Mouse (Mus musculus): ENCODE data around the gene Ubr7. TPM values are rescaled to one million over a fixed set of nuclear protein-coding genes. Genes with fewer than 3 reads are reported as not detected.
A peak's percentile ranks its signal among the peaks of the same experiment; 100 is the strongest.

Gene Ubr7
- total and polyA plus RNA-seq, 3 experiments: 12.3 to 24.6 (median 22.8) TPM

DNA sequence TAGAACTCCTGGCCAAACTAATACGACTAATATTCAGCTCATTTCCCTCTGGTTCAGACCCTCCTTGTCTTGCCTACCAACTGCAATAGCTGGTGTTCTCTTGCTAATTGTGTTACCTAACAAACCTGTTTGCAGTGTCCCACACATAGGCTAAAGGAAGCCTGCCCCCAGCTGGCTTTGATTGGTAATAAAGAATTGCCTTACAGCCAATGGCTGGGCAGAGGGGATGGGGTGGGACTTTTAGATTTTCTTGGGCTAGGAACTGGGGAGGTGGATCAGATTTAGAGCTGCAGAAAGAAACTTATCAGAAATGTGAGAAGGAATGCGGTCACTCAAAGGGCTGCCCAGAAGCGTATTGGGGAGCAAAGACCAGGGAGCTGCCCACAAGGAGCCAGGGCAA is 21.7 kb downstream of the Ubr7 start:
- DNase-seq: no peak
- 57% methylated on average over 3 of the region's 3 CpGs for WGBS
- Histone ChIP-seq H3K27me3 (ENCODE audit: control insufficient read depth, insufficient read depth, low read length) (no peaks in the 10 kb centered on the region), H3K27ac (no peak overlapping the region), H3K9ac (ENCODE audit: low read depth, low read length) (no peak overlapping the region), H3K79me2 (replicated peaks; ENCODE audit: control insufficient read depth, insufficient read depth, low read length) (no peaks in the 10 kb centered on the region), H3K36me3 (ENCODE audit: control insufficient read depth, insufficient read depth, low read length) (no peaks in the 10 kb centered on the region), H3K4me3 (no peak overlapping the region), H3K4me1 (ENCODE audit: control insufficient read depth, insufficient read depth, low read length) (no peaks in the 10 kb centered on the region)
- TF ChIP-seq POLR2A (IDR thresholded peaks at IDR 0.05; ENCODE audit: insufficient read depth, low read depth, low read length) (no peak), EP300 (IDR thresholded peaks at IDR 0.05; ENCODE audit: insufficient read depth, low read depth, low read length) (no peak), CTCF (IDR thresholded peaks at IDR 0.05) (peak; percentile 44)
- intact Hi-C loops (cut with DNase I): no loop called here

- Histone ChIP-seq H3K79me2 (replicated peaks; ENCODE audit: control insufficient read depth, insufficient read depth, low read length) (no peaks in the 10 kb centered on the region), H3K36me3 (ENCODE audit: control insufficient read depth, insufficient read depth, low read length) (no peaks in the 10 kb centered on the region; the same call in 1 of the 2 replicates), H3K4me3 (no peak overlapping the region), H3K27ac (no peak overlapping the region), H3K27me3 (ENCODE audit: control insufficient read depth, insufficient read depth, low read length) (no peaks in the 10 kb centered on the region), H3K9ac (ENCODE audit: low read depth, low read length) (no peak overlapping the region), H3K4me1 (ENCODE audit: control insufficient read depth, insufficient read depth, low read length) (no peaks in the 10 kb centered on the region)
- WGBS: 86% methylated on average over 5 of the region's 5 CpGs
- intact Hi-C loops (cut with DNase I): loop anchor here (10.0 kb wide), 1 partner anchor 282 kb away; no protein-coding TSS in a partner anchor
- no peak for DNase-seq
- TF ChIP-seq CTCF (IDR thresholded peaks at IDR 0.05) (no peak), EP300 (IDR thresholded peaks at IDR 0.05; ENCODE audit: insufficient read depth, low read depth, low read length) (no peak), POLR2A (IDR thresholded peaks at IDR 0.05; ENCODE audit: insufficient read depth, low read depth, low read length) (no peak)
These were observed 25.1 kb downstream of the Ubr7 start for GRCm38 (mm10) chr12:102782841-102783240.

DNA sequence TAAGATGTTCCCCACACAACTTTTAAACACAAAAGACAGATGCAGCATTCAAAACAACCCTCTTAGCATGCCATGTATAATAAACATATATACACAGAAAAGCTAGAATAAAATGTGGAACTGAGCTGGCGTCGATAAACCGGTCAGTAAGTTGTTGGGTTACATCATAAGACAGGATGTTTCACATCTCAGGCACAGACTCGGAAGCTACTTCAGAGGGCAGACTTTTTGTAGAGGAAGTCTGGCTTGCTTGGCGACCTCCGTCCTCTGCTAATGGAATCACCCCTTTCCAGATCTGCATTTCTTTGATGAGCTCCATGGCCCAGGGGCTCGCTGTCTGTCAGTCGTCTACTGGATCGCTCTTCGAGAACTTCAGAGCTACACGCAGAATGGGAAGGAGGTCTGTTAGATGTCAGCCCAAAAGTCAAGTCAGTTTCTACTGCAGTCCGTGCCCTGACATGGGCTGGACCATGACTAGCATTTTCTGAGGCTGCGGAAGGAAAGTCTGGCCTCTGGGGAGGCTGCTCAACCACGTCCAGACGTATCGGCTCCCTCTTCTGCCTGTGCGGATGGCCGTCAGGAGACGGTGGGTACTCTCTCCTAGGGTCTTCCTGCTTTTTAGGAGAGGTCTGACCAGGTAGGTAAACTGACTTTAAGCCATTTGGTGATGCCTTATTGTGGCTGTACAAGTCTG is 27.3 kb downstream of the Ubr7 start:
- 82% methylated on average over 19 of the region's 19 CpGs for WGBS
- Histone ChIP-seq H3K27ac (no peak overlapping the region), H3K36me3 (ENCODE audit: control insufficient read depth, insufficient read depth, low read length) (no peaks in the 10 kb centered on the region; the same call in 1 of the 2 replicates), H3K9ac (ENCODE audit: low read depth, low read length) (no peak overlapping the region), H3K27me3 (ENCODE audit: control insufficient read depth, insufficient read depth, low read length) (no peaks in the 10 kb centered on the region), H3K4me3 (no peak overlapping the region), H3K79me2 (replicated peaks; ENCODE audit: control insufficient read depth, insufficient read depth, low read length) (no peaks in the 10 kb centered on the region; the same call in 1 of the 2 replicates), H3K4me1 (ENCODE audit: control insufficient read depth, insufficient read depth, low read length) (no peaks in the 10 kb centered on the region)
- no peak for DNase-seq
- TF ChIP-seq CTCF (IDR thresholded peaks at IDR 0.05) (no peak), EP300 (IDR thresholded peaks at IDR 0.05; ENCODE audit: insufficient read depth, low read depth, low read length) (no peak), POLR2A (IDR thresholded peaks at IDR 0.05; ENCODE audit: insufficient read depth, low read depth, low read length) (no peak)
- intact Hi-C loops (cut with DNase I): loop anchor here (10.0 kb wide), 1 partner anchor 280 kb away; no protein-coding TSS in a partner anchor

DNA sequence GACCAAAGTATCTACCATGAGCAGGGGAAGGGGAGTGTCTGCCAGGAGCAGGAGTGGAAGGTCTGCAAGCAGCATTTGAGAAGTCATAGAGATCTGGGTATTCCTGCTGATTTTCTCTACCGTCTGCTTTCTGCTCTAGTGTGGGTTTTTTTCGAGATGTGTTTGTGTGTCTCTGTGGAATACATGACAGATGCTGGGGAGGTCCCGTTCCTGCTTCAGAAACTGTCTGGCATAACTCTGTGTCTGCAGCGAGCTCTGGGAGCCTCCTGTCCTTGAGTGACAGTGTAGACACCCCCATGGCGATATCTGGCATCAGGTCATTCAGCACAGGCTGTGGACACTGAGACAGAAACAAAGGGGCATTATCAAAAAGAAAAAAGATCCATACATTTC is 27.8 kb downstream of the Ubr7 start:
- H3K36me3 ChIP-seq (ENCODE audit: control insufficient read depth, insufficient read depth, low read length): no peaks in the 10 kb centered on the region; the same call in 1 of the 2 replicates
- no peak overlapping the region for H3K27ac ChIP-seq
- 85% methylated on average over 5 of the region's 5 CpGs for WGBS
- no peak overlapping the region for H3K4me3 ChIP-seq
- TF ChIP-seq CTCF (IDR thresholded peaks at IDR 0.05) (no peak), POLR2A (IDR thresholded peaks at IDR 0.05; ENCODE audit: insufficient read depth, low read depth, low read length) (no peak), EP300 (IDR thresholded peaks at IDR 0.05; ENCODE audit: insufficient read depth, low read depth, low read length) (no peak)
- H3K79me2 ChIP-seq (replicated peaks; ENCODE audit: control insufficient read depth, insufficient read depth, low read length): no peaks in the 10 kb centered on the region; the same call in 1 of the 2 replicates
- no peaks in the 10 kb centered on the region for H3K4me1 ChIP-seq (ENCODE audit: control insufficient read depth, insufficient read depth, low read length)
- no peak overlapping the region for H3K9ac ChIP-seq (ENCODE audit: low read depth, low read length)
- H3K27me3 ChIP-seq (ENCODE audit: control insufficient read depth, insufficient read depth, low read length): no peaks in the 10 kb centered on the region
- intact Hi-C loops (cut with DNase I): loop anchor here (10.0 kb wide), 1 partner anchor 279 kb away; no protein-coding TSS in a partner anchor
- no peak for DNase-seq

- Histone ChIP-seq H3K79me2 (replicated peaks; ENCODE audit: control insufficient read depth, insufficient read depth, low read length) (no peaks in the 10 kb centered on the region; the same call in 1 of the 2 replicates), H3K9ac (ENCODE audit: low read depth, low read length) (no peak overlapping the region), H3K4me1 (ENCODE audit: control insufficient read depth, insufficient read depth, low read length) (no peaks in the 10 kb centered on the region), H3K27me3 (ENCODE audit: control insufficient read depth, insufficient read depth, low read length) (no peaks in the 10 kb centered on the region), H3K27ac (no peak overlapping the region), H3K4me3 (no peak overlapping the region), H3K36me3 (ENCODE audit: control insufficient read depth, insufficient read depth, low read length) (peaks cover 1% of the 10 kb centered on the region)
- intact Hi-C loops (cut with DNase I): loop anchor here (10.0 kb wide), 1 partner anchor 277 kb away; no protein-coding TSS in a partner anchor
- no peak for TF ChIP-seq EP300 (IDR thresholded peaks at IDR 0.05; ENCODE audit: insufficient read depth, low read depth, low read length)
- TF ChIP-seq CTCF (IDR thresholded peaks at IDR 0.05): no peak
- no peak for TF ChIP-seq POLR2A (IDR thresholded peaks at IDR 0.05; ENCODE audit: insufficient read depth, low read depth, low read length)
- WGBS: 91% methylated on average over 7 of the region's 7 CpGs
- no peak for DNase-seq
These were observed 30.2 kb downstream of the Ubr7 start for GRCm38 (mm10) chr12:102787927-102788326.

- Histone ChIP-seq H3K36me3 (ENCODE audit: control insufficient read depth, insufficient read depth, low read length) (no peaks in the 10 kb centered on the region), H3K79me2 (replicated peaks; ENCODE audit: control insufficient read depth, insufficient read depth, low read length) (no peaks in the 10 kb centered on the region), H3K4me1 (ENCODE audit: control insufficient read depth, insufficient read depth, low read length) (no peaks in the 10 kb centered on the region), H3K4me3 (no peak overlapping the region), H3K27ac (no peak overlapping the region), H3K27me3 (ENCODE audit: control insufficient read depth, insufficient read depth, low read length) (no peaks in the 10 kb centered on the region), H3K9ac (ENCODE audit: low read depth, low read length) (no peak overlapping the region)
- no peak for DNase-seq
- TF ChIP-seq POLR2A (IDR thresholded peaks at IDR 0.05; ENCODE audit: insufficient read depth, low read depth, low read length) (no peak), CTCF (IDR thresholded peaks at IDR 0.05) (no peak), EP300 (IDR thresholded peaks at IDR 0.05; ENCODE audit: insufficient read depth, low read depth, low read length) (no peak)
- WGBS: 94% methylated on average over 2 of the region's 2 CpGs
- intact Hi-C loops (cut with DNase I): no loop called here
These were observed 41.8 kb downstream of the Ubr7 start for GRCm38 (mm10) chr12:102799528-102799927.

Measured in heart, adult 2 months (tissue).